Comparison of ENCODE assay signal across 14 mouse cellular contexts in genomic region chr1:77708202-77709020, GRCm38 (mm10).
DNase-seq lines count a peak whose midpoint lies in the region; ATAC-seq lines count a peak whose summit lies in the region.
"Had no signal": no experiment of that assay in that cellular context is flagged by ENCODE, and none has a peak within 500 bp of the region (broad histone marks: within the 10 kb centered on the region; RNA-seq: fewer than 3 reads in every experiment).

No protein-coding gene starts in this region.

- H3K36me3 ChIP-seq in heart, embryonic 10.5 days: no peaks in the 10 kb centered on the region
- no peaks in the 10 kb centered on the region for H3K36me3 ChIP-seq in embryonic facial prominence, embryonic 11.5 days (replicated peaks; ENCODE audit: control insufficient read depth, insufficient read depth, low read depth, low read length)
- no peaks in the 10 kb centered on the region for H3K36me3 ChIP-seq in midbrain, embryonic 10.5 days
- H3K36me3 ChIP-seq: limb, embryonic 15.5 days; stomach, embryonic 15.5 days had no signal

- peaks cover 10% of the 10 kb centered on the region for H3K4me1 ChIP-seq in heart, embryonic 10.5 days
- no peaks in the 10 kb centered on the region for H3K4me1 ChIP-seq in embryonic facial prominence, embryonic 11.5 days (ENCODE audit: control insufficient read depth, insufficient read depth, low read length)
- H3K4me1 ChIP-seq in midbrain, embryonic 10.5 days: peaks cover 5% of the 10 kb centered on the region; the same call in 1 of the 2 replicates
- H3K4me1 ChIP-seq: stomach, embryonic 15.5 days had no signal

- DNase-seq in heart, embryonic 10.5 days (ENCODE audit: low spot score): no peak
- DNase-seq in heart, postnatal 36 days: no peak
- peak; percentile 2 for DNase-seq in R1 (ENCODE audit: low read depth, low spot score)
- peak; percentile 1 for DNase-seq in embryonic facial prominence, embryonic 11.5 days (ENCODE audit: low spot score)
- DNase-seq in midbrain, embryonic 10.5 days (ENCODE audit: low spot score): no peak
- no peak for DNase-seq in adrenal gland, adult 18-20 months (ENCODE audit: low spot score in 2 of 2)
- no peak for DNase-seq in urinary bladder, postnatal 4 days (ENCODE audit: low spot score in 2 of 2)
- DNase-seq: adrenal gland, postnatal 10 days; kidney, postnatal 4 days; thymus, postnatal 4 days had no signal

- no peak overlapping the region for H3K9ac ChIP-seq in embryonic facial prominence, embryonic 11.5 days (replicated peaks; ENCODE audit: low read length)
- H3K9ac ChIP-seq: limb, embryonic 15.5 days; stomach, embryonic 15.5 days had no signal

- no peak for ATAC-seq in embryonic facial prominence, embryonic 11.5 days (replicated peaks; ENCODE audit: insufficient number of reproducible peaks, low FRiP score, low TSS enrichment, low read depth)
- ATAC-seq in inflammation-experienced regulatory T-cells, adult 6 months: no peak
- ATAC-seq: lung, postnatal 0 days had no signal

- H3K27ac ChIP-seq in heart, embryonic 10.5 days: peak overlapping the region; percentile 69
- no peak overlapping the region for H3K27ac ChIP-seq in embryonic facial prominence, embryonic 11.5 days (replicated peaks; ENCODE audit: low read depth, low read length)
- H3K27ac ChIP-seq in midbrain, embryonic 10.5 days (replicated peaks): 0 out of 2 replicates have a peak overlapping the region, but pooled peaks have one; percentile 23
- H3K27ac ChIP-seq: limb, embryonic 15.5 days; stomach, embryonic 15.5 days had no signal

- intact Hi-C loops in heart, postnatal 36 days (cut with DNase I): no loop called here

- H3K4me2 ChIP-seq in embryonic facial prominence, embryonic 11.5 days (ENCODE audit: low read depth, low read length): no peak overlapping the region
- H3K4me2 ChIP-seq: limb, embryonic 15.5 days; stomach, embryonic 15.5 days had no signal

- 17% methylated on average over 14 of the region's 14 CpGs for WGBS in heart, embryonic 10.5 days
- 44% methylated on average over 14 of the region's 14 CpGs for WGBS in embryonic facial prominence, embryonic 11.5 days
- 74% methylated on average over 14 of the region's 14 CpGs for WGBS in midbrain, embryonic 10.5 days

- no peaks in the 10 kb centered on the region for H3K9me3 ChIP-seq in heart, embryonic 10.5 days
- H3K9me3 ChIP-seq in embryonic facial prominence, embryonic 11.5 days (replicated peaks; ENCODE audit: control insufficient read depth, low read length): no peaks in the 10 kb centered on the region
- H3K9me3 ChIP-seq in midbrain, embryonic 10.5 days (replicated peaks): no peaks in the 10 kb centered on the region
- H3K9me3 ChIP-seq: limb, embryonic 15.5 days; stomach, embryonic 15.5 days had no signal

- peak overlapping the region; percentile 41 for H3K4me3 ChIP-seq in heart, embryonic 10.5 days
- H3K4me3 ChIP-seq in embryonic facial prominence, embryonic 11.5 days (ENCODE audit: low read depth, low read length): no peak overlapping the region
- no peak overlapping the region for H3K4me3 ChIP-seq in midbrain, embryonic 10.5 days
- H3K4me3 ChIP-seq: limb, embryonic 15.5 days; stomach, embryonic 15.5 days had no signal

- no peaks in the 10 kb centered on the region for H3K27me3 ChIP-seq in heart, embryonic 10.5 days (ENCODE audit: insufficient read depth, poor library complexity, severe bottlenecking)
- no peaks in the 10 kb centered on the region for H3K27me3 ChIP-seq in embryonic facial prominence, embryonic 11.5 days (ENCODE audit: control insufficient read depth, insufficient read depth, low read length)
- H3K27me3 ChIP-seq in midbrain, embryonic 10.5 days (ENCODE audit: low read depth, poor library complexity, severe bottlenecking): no peaks in the 10 kb centered on the region
- H3K27me3 ChIP-seq: limb, embryonic 15.5 days; stomach, embryonic 15.5 days had no signal

Comparison
In these comparisons a context has a peak if more than half of its experiments do, and no peak if none do; other contexts are left out.
1. DNase-seq: peak in R1 (single experiment) and embryonic facial prominence, embryonic 11.5 days (single experiment); none in heart, embryonic 10.5 days (single experiment), heart, postnatal 36 days (0 of 2), midbrain, embryonic 10.5 days (single experiment), adrenal gland, adult 18-20 months (0 of 2) and urinary bladder, postnatal 4 days (0 of 2).